Mouse (Mus musculus): ENCODE measurements at regions not wholly inside any gene's neighbourhood (a gene's known extent, or its start where the extent isn't known, plus 50 kb on each side); places are given as distances from the start of the nearest gene placed in this dataset.
"Not testable (repeated sequence)": the region's sequence is repeated elsewhere in the genome, so short reads cannot be mapped to it uniquely, and the experiment has no call there.

- Histone ChIP-seq H3K4me1 (ENCODE audit: control insufficient read depth, insufficient read depth, low read length) (no peaks in the 10 kb centered on the region), H3K36me3 (ENCODE audit: control insufficient read depth, insufficient read depth, low read length) (no peaks in the 10 kb centered on the region), H3K4me2 (ENCODE audit: low read length) (no peak overlapping the region), H3K27me3 (ENCODE audit: control insufficient read depth, insufficient read depth, low read depth, low read length) (no peaks in the 10 kb centered on the region), H3K9me3 (replicated peaks; ENCODE audit: control insufficient read depth, low read length, poor library complexity, severe bottlenecking) (no peaks in the 10 kb centered on the region), H3K27ac (ENCODE audit: low read length) (no peak overlapping the region), H3K9ac (ENCODE audit: low read depth, low read length) (no peak overlapping the region), H3K4me3 (ENCODE audit: low read depth, low read length) (no peak overlapping the region)
- no peak for ATAC-seq
- 88% methylated on average over 9 of the region's 9 CpGs for WGBS
These were observed 97.1 kb upstream of the Ipo5 start for GRCm38 (mm10) chr14:120813938-120814337.

GRCm38 (mm10) chr14:120815126-120815525 lies 95.9 kb upstream of the Ipo5 start:
- not testable (repeated sequence) for H3K4me2 ChIP-seq (ENCODE audit: low read length); H3K4me1 ChIP-seq (ENCODE audit: control insufficient read depth, insufficient read depth, low read length); H3K4me3 ChIP-seq (ENCODE audit: low read depth, low read length); ATAC-seq; H3K9me3 ChIP-seq (replicated peaks; ENCODE audit: control insufficient read depth, low read length, poor library complexity, severe bottlenecking); H3K9ac ChIP-seq (ENCODE audit: low read depth, low read length); H3K27me3 ChIP-seq (ENCODE audit: control insufficient read depth, insufficient read depth, low read depth, low read length); H3K36me3 ChIP-seq (ENCODE audit: control insufficient read depth, insufficient read depth, low read length); H3K27ac ChIP-seq (ENCODE audit: low read length)
- WGBS = 77% methylated on average over 3 of the region's 3 CpGs

- Histone ChIP-seq H3K36me3 (ENCODE audit: control insufficient read depth, insufficient read depth, low read length) (no peaks in the 10 kb centered on the region), H3K27ac (ENCODE audit: low read length) (no peak overlapping the region)
- ATAC-seq = no peak
These were observed 94.5 kb upstream of the Ipo5 start for GRCm38 (mm10) chr14:120816529-120816928.

GRCm38 (mm10) chr14:120826187-120826586 lies 84.8 kb upstream of the Ipo5 start:
- 89% methylated on average over 4 of the region's 4 CpGs for WGBS
- no peaks in the 10 kb centered on the region for H3K4me1 ChIP-seq (ENCODE audit: control insufficient read depth, insufficient read depth, low read length)
- no peaks in the 10 kb centered on the region for H3K27me3 ChIP-seq (ENCODE audit: control insufficient read depth, insufficient read depth, low read depth, low read length)
- H3K36me3 ChIP-seq (ENCODE audit: control insufficient read depth, insufficient read depth, low read length) = no peaks in the 10 kb centered on the region
- no peak for ATAC-seq
- H3K27ac ChIP-seq (ENCODE audit: low read length) = no peak overlapping the region
- H3K9me3 ChIP-seq (replicated peaks; ENCODE audit: control insufficient read depth, low read length, poor library complexity, severe bottlenecking) = no peaks in the 10 kb centered on the region
- no peak overlapping the region for H3K9ac ChIP-seq (ENCODE audit: low read depth, low read length)
- H3K4me2 ChIP-seq (ENCODE audit: low read length) = no peak overlapping the region
- no peak overlapping the region for H3K4me3 ChIP-seq (ENCODE audit: low read depth, low read length)

More at GRCm38 (mm10) chr14:120816529-120816928, 94.5 kb upstream of the Ipo5 start:
- Histone ChIP-seq H3K27me3 (ENCODE audit: control insufficient read depth, insufficient read depth, low read depth, low read length) (no peaks in the 10 kb centered on the region), H3K9me3 (replicated peaks; ENCODE audit: control insufficient read depth, low read length, poor library complexity, severe bottlenecking) (no peaks in the 10 kb centered on the region), H3K4me3 (ENCODE audit: low read depth, low read length) (no peak overlapping the region), H3K9ac (ENCODE audit: low read depth, low read length) (no peak overlapping the region), H3K4me2 (ENCODE audit: low read length) (no peak overlapping the region), H3K4me1 (ENCODE audit: control insufficient read depth, insufficient read depth, low read length) (no peaks in the 10 kb centered on the region)
- 93% methylated on average over 2 of the region's 2 CpGs for WGBS

GRCm38 (mm10) chr14:120830389-120830835 lies 80.6 kb upstream of the Ipo5 start:
- WGBS = 40% methylated on average over 20 of the region's 20 CpGs
- not testable (repeated sequence) for H3K4me3 ChIP-seq (ENCODE audit: low read depth, low read length); H3K4me2 ChIP-seq (ENCODE audit: low read length); H3K27ac ChIP-seq (ENCODE audit: low read length); H3K4me1 ChIP-seq (ENCODE audit: control insufficient read depth, insufficient read depth, low read length); H3K36me3 ChIP-seq (ENCODE audit: control insufficient read depth, insufficient read depth, low read length); H3K9me3 ChIP-seq (replicated peaks; ENCODE audit: control insufficient read depth, low read length, poor library complexity, severe bottlenecking); H3K9ac ChIP-seq (ENCODE audit: low read depth, low read length); H3K27me3 ChIP-seq (ENCODE audit: control insufficient read depth, insufficient read depth, low read depth, low read length)
- ATAC-seq = peak; percentile 67

GRCm38 (mm10) chr14:120831397-120831796 lies 79.6 kb upstream of the Ipo5 start:
- H3K27ac ChIP-seq (ENCODE audit: low read length) = no peak overlapping the region
- peak; percentile 26; the same call in 1 of the 2 replicates for ATAC-seq
- H3K4me2 ChIP-seq (ENCODE audit: low read length) = no peak overlapping the region; the same call in 1 of the 2 replicates

GRCm38 (mm10) chr14:120831847-120832613 lies 79.0 kb upstream of the Ipo5 start:
- Histone ChIP-seq H3K4me1 (ENCODE audit: control insufficient read depth, insufficient read depth, low read length) (no peaks in the 10 kb centered on the region), H3K27me3 (ENCODE audit: control insufficient read depth, insufficient read depth, low read depth, low read length) (no peaks in the 10 kb centered on the region), H3K36me3 (ENCODE audit: control insufficient read depth, insufficient read depth, low read length) (no peaks in the 10 kb centered on the region), H3K4me2 (ENCODE audit: low read length) (peak overlapping the region; percentile 57), H3K4me3 (ENCODE audit: low read depth, low read length) (peak overlapping the region; percentile 27), H3K9ac (ENCODE audit: low read depth, low read length) (no peak overlapping the region), H3K27ac (ENCODE audit: low read length) (0 out of 2 replicates have a peak overlapping the region, but pooled peaks have one; percentile 31), H3K9me3 (replicated peaks; ENCODE audit: control insufficient read depth, low read length, poor library complexity, severe bottlenecking) (no peaks in the 10 kb centered on the region)
- peak; percentile 67 for ATAC-seq
- 8% methylated on average over 23 of the region's 23 CpGs for WGBS

More at GRCm38 (mm10) chr14:120831397-120831796, 79.6 kb upstream of the Ipo5 start:
- no peak overlapping the region for H3K4me3 ChIP-seq (ENCODE audit: low read depth, low read length)
- H3K9ac ChIP-seq (ENCODE audit: low read depth, low read length) = no peak overlapping the region
- WGBS = 46% methylated on average over 5 of the region's 5 CpGs
- no peaks in the 10 kb centered on the region for H3K9me3 ChIP-seq (replicated peaks; ENCODE audit: control insufficient read depth, low read length, poor library complexity, severe bottlenecking)
- H3K27me3 ChIP-seq (ENCODE audit: control insufficient read depth, insufficient read depth, low read depth, low read length) = no peaks in the 10 kb centered on the region
- H3K36me3 ChIP-seq (ENCODE audit: control insufficient read depth, insufficient read depth, low read length) = no peaks in the 10 kb centered on the region
- H3K4me1 ChIP-seq (ENCODE audit: control insufficient read depth, insufficient read depth, low read length) = no peaks in the 10 kb centered on the region

- H3K9me3 ChIP-seq (replicated peaks; ENCODE audit: control insufficient read depth, low read length, poor library complexity, severe bottlenecking) = no peaks in the 10 kb centered on the region
- H3K4me1 ChIP-seq (ENCODE audit: control insufficient read depth, insufficient read depth, low read length) = no peaks in the 10 kb centered on the region
- no peak overlapping the region for H3K27ac ChIP-seq (ENCODE audit: low read length)
- H3K9ac ChIP-seq (ENCODE audit: low read depth, low read length) = no peak overlapping the region
- no peak overlapping the region for H3K4me3 ChIP-seq (ENCODE audit: low read depth, low read length)
- no peaks in the 10 kb centered on the region for H3K27me3 ChIP-seq (ENCODE audit: control insufficient read depth, insufficient read depth, low read depth, low read length)
- no peaks in the 10 kb centered on the region for H3K36me3 ChIP-seq (ENCODE audit: control insufficient read depth, insufficient read depth, low read length)
- no peak overlapping the region for H3K4me2 ChIP-seq (ENCODE audit: low read length)
- ATAC-seq = no peak
- 89% methylated on average over 4 of the region's 4 CpGs for WGBS
These were observed 76.2 kb upstream of the Ipo5 start for GRCm38 (mm10) chr14:120834821-120835220.

- H3K36me3 ChIP-seq (ENCODE audit: control insufficient read depth, insufficient read depth, low read length) = no peaks in the 10 kb centered on the region
- 51% methylated on average over 5 of the region's 5 CpGs for WGBS
- no peak for ATAC-seq
- no peaks in the 10 kb centered on the region for H3K27me3 ChIP-seq (ENCODE audit: control insufficient read depth, insufficient read depth, low read depth, low read length)
- H3K4me1 ChIP-seq (ENCODE audit: control insufficient read depth, insufficient read depth, low read length) = no peaks in the 10 kb centered on the region; the same call in 1 of the 2 replicates
- H3K4me2 ChIP-seq (ENCODE audit: low read length) = no peak overlapping the region
- no peaks in the 10 kb centered on the region for H3K9me3 ChIP-seq (replicated peaks; ENCODE audit: control insufficient read depth, low read length, poor library complexity, severe bottlenecking)
- no peak overlapping the region for H3K27ac ChIP-seq (ENCODE audit: low read length)
- H3K9ac ChIP-seq (ENCODE audit: low read depth, low read length) = no peak overlapping the region
- H3K4me3 ChIP-seq (ENCODE audit: low read depth, low read length) = no peak overlapping the region
These were observed 75.3 kb upstream of the Ipo5 start for GRCm38 (mm10) chr14:120835758-120836157.

Data from midbrain, embryonic 16.5 days (tissue).